Mouse (Mus musculus): Measurements from ENCODE around the gene Gabrr3. TPM values are rescaled to one million over a fixed set of nuclear protein-coding genes. Genes with fewer than 3 reads are reported as not detected.

Gabrr3 gene
- total and polyA plus RNA-seq, 2 experiments: not detected

- no peaks in the 10 kb centered on the region for H3K27me3 ChIP-seq (ENCODE audit: control insufficient read depth, insufficient read depth, low read length)
- no peak overlapping the region for H3K9ac ChIP-seq (ENCODE audit: low read depth, low read length)
- WGBS: 62% methylated on average over 9 of the region's 9 CpGs
- H3K4me1 ChIP-seq (ENCODE audit: control insufficient read depth, insufficient read depth, low read length): peaks cover 1% of the 10 kb centered on the region; the same call in 1 of the 2 replicates
- no peak for DNase-seq (ENCODE audit: extremely low read depth, low read depth, low spot score)
- H3K4me3 ChIP-seq (ENCODE audit: insufficient read depth, low read depth, low read length): no peak overlapping the region
- no peak for TF ChIP-seq CTCF (IDR thresholded peaks at IDR 0.05; ENCODE audit: low read depth, low read length)
- H3K27ac ChIP-seq (replicated peaks; ENCODE audit: insufficient read depth, low read depth, low read length): no peak overlapping the region
- no peaks in the 10 kb centered on the region for H3K79me2 ChIP-seq (ENCODE audit: control insufficient read depth, insufficient read depth, low read length)
- no peaks in the 10 kb centered on the region for H3K36me3 ChIP-seq (ENCODE audit: control insufficient read depth, insufficient read depth, low read length)
These were observed 2.3 kb upstream of the Gabrr3 start for GRCm38 (mm10) chr16:59404798-59405197.

GRCm38 (mm10) chr16:59409341-59409748 lies 2.2 kb downstream of the Gabrr3 start:
- DNase-seq (ENCODE audit: extremely low read depth, low read depth, low spot score): no peak
- H3K4me1 ChIP-seq (ENCODE audit: control insufficient read depth, insufficient read depth, low read length): peaks cover 1% of the 10 kb centered on the region; the same call in 1 of the 2 replicates
- no peaks in the 10 kb centered on the region for H3K79me2 ChIP-seq (ENCODE audit: control insufficient read depth, insufficient read depth, low read length)
- TF ChIP-seq POLR2A (IDR thresholded peaks at IDR 0.05; ENCODE audit: extremely low read depth, insufficient read depth, low read length): no peak
- TF ChIP-seq CTCF (IDR thresholded peaks at IDR 0.05; ENCODE audit: low read depth, low read length): no peak
- no peaks in the 10 kb centered on the region for H3K36me3 ChIP-seq (ENCODE audit: control insufficient read depth, insufficient read depth, low read length)
- H3K9ac ChIP-seq (ENCODE audit: low read depth, low read length): no peak overlapping the region
- H3K27me3 ChIP-seq (ENCODE audit: control insufficient read depth, insufficient read depth, low read length): no peaks in the 10 kb centered on the region
- H3K27ac ChIP-seq (replicated peaks; ENCODE audit: insufficient read depth, low read depth, low read length): no peak overlapping the region
- 88% methylated on average over 15 of the region's 15 CpGs for WGBS
- H3K4me3 ChIP-seq (ENCODE audit: insufficient read depth, low read depth, low read length): no peak overlapping the region

- Histone ChIP-seq H3K9ac (ENCODE audit: low read depth, low read length) (no peak overlapping the region), H3K79me2 (ENCODE audit: control insufficient read depth, insufficient read depth, low read length) (no peaks in the 10 kb centered on the region), H3K27ac (replicated peaks; ENCODE audit: insufficient read depth, low read depth, low read length) (no peak overlapping the region), H3K4me3 (ENCODE audit: insufficient read depth, low read depth, low read length) (no peak overlapping the region), H3K36me3 (ENCODE audit: control insufficient read depth, insufficient read depth, low read length) (no peaks in the 10 kb centered on the region), H3K27me3 (ENCODE audit: control insufficient read depth, insufficient read depth, low read length) (no peaks in the 10 kb centered on the region), H3K4me1 (ENCODE audit: control insufficient read depth, insufficient read depth, low read length) (peaks cover 1% of the 10 kb centered on the region; the same call in 1 of the 2 replicates)
- DNase-seq (ENCODE audit: extremely low read depth, low read depth, low spot score): no peak
- 72% methylated on average over 2 of the region's 2 CpGs for WGBS
- TF ChIP-seq POLR2A (IDR thresholded peaks at IDR 0.05; ENCODE audit: extremely low read depth, insufficient read depth, low read length) (no peak), CTCF (IDR thresholded peaks at IDR 0.05; ENCODE audit: low read depth, low read length) (no peak)
These were observed 2.7 kb downstream of the Gabrr3 start for GRCm38 (mm10) chr16:59409800-59410199.

GRCm38 (mm10) chr16:59413475-59413874 lies 6.3 kb downstream of the Gabrr3 start:
- Histone ChIP-seq H3K79me2 (ENCODE audit: control insufficient read depth, insufficient read depth, low read length) (no peaks in the 10 kb centered on the region), H3K9ac (ENCODE audit: low read depth, low read length) (no peak overlapping the region), H3K4me3 (ENCODE audit: insufficient read depth, low read depth, low read length) (no peak overlapping the region), H3K36me3 (ENCODE audit: control insufficient read depth, insufficient read depth, low read length) (no peaks in the 10 kb centered on the region), H3K27ac (replicated peaks; ENCODE audit: insufficient read depth, low read depth, low read length) (no peak overlapping the region), H3K27me3 (ENCODE audit: control insufficient read depth, insufficient read depth, low read length) (no peaks in the 10 kb centered on the region), H3K4me1 (ENCODE audit: control insufficient read depth, insufficient read depth, low read length) (peaks cover under 1% of the 10 kb centered on the region; the same call in 1 of the 2 replicates)
- WGBS: 22% methylated on average over 4 of the region's 4 CpGs
- DNase-seq (ENCODE audit: extremely low read depth, low read depth, low spot score): peak; percentile 67
- TF ChIP-seq POLR2A (IDR thresholded peaks at IDR 0.05; ENCODE audit: extremely low read depth, insufficient read depth, low read length) (no peak), CTCF (IDR thresholded peaks at IDR 0.05; ENCODE audit: low read depth, low read length) (no peak)

GRCm38 (mm10) chr16:59420237-59420866 lies 13.2 kb downstream of the Gabrr3 start:
- Histone ChIP-seq H3K27me3 (ENCODE audit: control insufficient read depth, insufficient read depth, low read length) (no peaks in the 10 kb centered on the region), H3K9ac (ENCODE audit: low read depth, low read length) (no peak overlapping the region), H3K4me1 (ENCODE audit: control insufficient read depth, insufficient read depth, low read length) (peaks cover 2% of the 10 kb centered on the region; the same call in 1 of the 2 replicates), H3K79me2 (ENCODE audit: control insufficient read depth, insufficient read depth, low read length) (no peaks in the 10 kb centered on the region), H3K4me3 (ENCODE audit: insufficient read depth, low read depth, low read length) (no peak overlapping the region), H3K27ac (replicated peaks; ENCODE audit: insufficient read depth, low read depth, low read length) (no peak overlapping the region), H3K36me3 (ENCODE audit: control insufficient read depth, insufficient read depth, low read length) (no peaks in the 10 kb centered on the region)
- no peak for DNase-seq (ENCODE audit: extremely low read depth, low read depth, low spot score)
- TF ChIP-seq POLR2A (IDR thresholded peaks at IDR 0.05; ENCODE audit: extremely low read depth, insufficient read depth, low read length) (no peak), CTCF (IDR thresholded peaks at IDR 0.05; ENCODE audit: low read depth, low read length) (no peak)
- WGBS: 55% methylated on average over 9 of the region's 9 CpGs

GRCm38 (mm10) chr16:59420867-59421251 lies 13.7 kb downstream of the Gabrr3 start:
- no peak for TF ChIP-seq POLR2A (IDR thresholded peaks at IDR 0.05; ENCODE audit: extremely low read depth, insufficient read depth, low read length)
- peak; percentile 55 for TF ChIP-seq CTCF (IDR thresholded peaks at IDR 0.05; ENCODE audit: low read depth, low read length)
- no peaks in the 10 kb centered on the region for H3K27me3 ChIP-seq (ENCODE audit: control insufficient read depth, insufficient read depth, low read length)
- H3K4me3 ChIP-seq (ENCODE audit: insufficient read depth, low read depth, low read length): no peak overlapping the region
- no peaks in the 10 kb centered on the region for H3K79me2 ChIP-seq (ENCODE audit: control insufficient read depth, insufficient read depth, low read length)
- peak; percentile 49 for DNase-seq (ENCODE audit: extremely low read depth, low read depth, low spot score)
- H3K27ac ChIP-seq (replicated peaks; ENCODE audit: insufficient read depth, low read depth, low read length): no peak overlapping the region
- H3K4me1 ChIP-seq (ENCODE audit: control insufficient read depth, insufficient read depth, low read length): peaks cover 2% of the 10 kb centered on the region; the same call in 1 of the 2 replicates
- H3K9ac ChIP-seq (ENCODE audit: low read depth, low read length): no peak overlapping the region
- WGBS: 7% methylated on average over 6 of the region's 6 CpGs
- no peaks in the 10 kb centered on the region for H3K36me3 ChIP-seq (ENCODE audit: control insufficient read depth, insufficient read depth, low read length)
